Mouse (Mus musculus): ENCODE measurements at regions not wholly inside any gene's neighbourhood (a gene's known extent, or its start where the extent isn't known, plus 50 kb on each side); places are given as distances from the start of the nearest gene placed in this dataset.

- Histone ChIP-seq H3K4me1 (ENCODE audit: insufficient read depth) (no peaks in the 10 kb centered on the region), H3K4me2 (no peak overlapping the region), H3K36me3 (ENCODE audit: insufficient read depth) (no peaks in the 10 kb centered on the region), H3K27ac (ENCODE audit: low read depth) (no peak overlapping the region), H3K27me3 (ENCODE audit: insufficient read depth, low read length) (no peaks in the 10 kb centered on the region), H3K9ac (no peak overlapping the region), H3K4me3 (ENCODE audit: low read depth, low read length) (no peak overlapping the region), H3K9me3 (ENCODE audit: low read depth, low read length) (no peaks in the 10 kb centered on the region)
- no peak for TF ChIP-seq CTCF (IDR thresholded peaks at IDR 0.05; ENCODE audit: low read depth)
- WGBS = 40% methylated on average over 1 of the region's 1 CpGs
- no peak for DNase-seq
- ATAC-seq (ENCODE audit: insufficient read depth) = no peak
These were observed 497.8 kb upstream of the Syt1 start for GRCm38 (mm10) chr10:109508553-109508952.

GRCm38 (mm10) chr10:109507228-109507627, 496.4 kb upstream of the Syt1 start:
- H3K36me3 ChIP-seq (ENCODE audit: insufficient read depth) = no peaks in the 10 kb centered on the region
- DNase-seq (no peak), ATAC-seq (ENCODE audit: insufficient read depth) (no peak)
- WGBS = 66% methylated on average over 3 of the region's 3 CpGs
- no peaks in the 10 kb centered on the region for H3K27me3 ChIP-seq (ENCODE audit: insufficient read depth, low read length)
- H3K27ac ChIP-seq (ENCODE audit: low read depth) = no peak overlapping the region
- TF ChIP-seq CTCF (IDR thresholded peaks at IDR 0.05; ENCODE audit: low read depth) = no peak
- H3K4me2 ChIP-seq = no peak overlapping the region
- H3K4me1 ChIP-seq (ENCODE audit: insufficient read depth) = no peaks in the 10 kb centered on the region
- no peaks in the 10 kb centered on the region for H3K9me3 ChIP-seq (ENCODE audit: low read depth, low read length)
- H3K4me3 ChIP-seq (ENCODE audit: low read depth, low read length) = no peak overlapping the region
- no peak overlapping the region for H3K9ac ChIP-seq

GRCm38 (mm10) chr10:109504683-109505082, 493.9 kb upstream of the Syt1 start:
- peak; percentile 53 for TF ChIP-seq CTCF (IDR thresholded peaks at IDR 0.05; ENCODE audit: low read depth)
- H3K27ac ChIP-seq (ENCODE audit: low read depth) = no peak overlapping the region
- H3K4me2 ChIP-seq = no peak overlapping the region
- H3K9me3 ChIP-seq (ENCODE audit: low read depth, low read length) = no peaks in the 10 kb centered on the region
- no peaks in the 10 kb centered on the region for H3K27me3 ChIP-seq (ENCODE audit: insufficient read depth, low read length)
- no peaks in the 10 kb centered on the region for H3K4me1 ChIP-seq (ENCODE audit: insufficient read depth)
- ATAC-seq (ENCODE audit: insufficient read depth) (no peak), DNase-seq (peak; percentile 7)
- H3K4me3 ChIP-seq (ENCODE audit: low read depth, low read length) = no peak overlapping the region
- 52% methylated on average over 4 of the region's 4 CpGs for WGBS
- no peak overlapping the region for H3K9ac ChIP-seq
- H3K36me3 ChIP-seq (ENCODE audit: insufficient read depth) = no peaks in the 10 kb centered on the region

- H3K4me2 ChIP-seq = no peak overlapping the region
- H3K27ac ChIP-seq (ENCODE audit: low read depth) = no peak overlapping the region
- no peak for ATAC-seq (ENCODE audit: insufficient read depth)
- no peaks in the 10 kb centered on the region for H3K9me3 ChIP-seq (ENCODE audit: low read depth, low read length)
- no peaks in the 10 kb centered on the region for H3K27me3 ChIP-seq (ENCODE audit: insufficient read depth, low read length)
- H3K4me3 ChIP-seq (ENCODE audit: low read depth, low read length) = no peak overlapping the region
- no peak for DNase-seq
- TF ChIP-seq CTCF (IDR thresholded peaks at IDR 0.05; ENCODE audit: low read depth) = no peak
- no peaks in the 10 kb centered on the region for H3K36me3 ChIP-seq (ENCODE audit: insufficient read depth)
- H3K4me1 ChIP-seq (ENCODE audit: insufficient read depth) = no peaks in the 10 kb centered on the region
- no peak overlapping the region for H3K9ac ChIP-seq
These were observed 490.1 kb upstream of the Syt1 start for GRCm38 (mm10) chr10:109500861-109501260.

GRCm38 (mm10) chr10:109498301-109498700, 487.5 kb upstream of the Syt1 start:
- Histone ChIP-seq H3K4me1 (ENCODE audit: insufficient read depth) (no peaks in the 10 kb centered on the region), H3K4me3 (ENCODE audit: low read depth, low read length) (no peak overlapping the region), H3K9ac (no peak overlapping the region), H3K27ac (ENCODE audit: low read depth) (no peak overlapping the region), H3K36me3 (ENCODE audit: insufficient read depth) (no peaks in the 10 kb centered on the region), H3K27me3 (ENCODE audit: insufficient read depth, low read length) (no peaks in the 10 kb centered on the region), H3K4me2 (no peak overlapping the region), H3K9me3 (ENCODE audit: low read depth, low read length) (no peaks in the 10 kb centered on the region)
- no peak for TF ChIP-seq CTCF (IDR thresholded peaks at IDR 0.05; ENCODE audit: low read depth)
- DNase-seq (peak; percentile 16), ATAC-seq (ENCODE audit: insufficient read depth) (peak; percentile 31; the same call in 1 of the 2 replicates)
- 24% methylated on average over 3 of the region's 3 CpGs for WGBS

GRCm38 (mm10) chr10:109496161-109496560, 485.4 kb upstream of the Syt1 start:
- Histone ChIP-seq H3K36me3 (ENCODE audit: insufficient read depth) (no peaks in the 10 kb centered on the region), H3K9ac (no peak overlapping the region), H3K4me3 (ENCODE audit: low read depth, low read length) (no peak overlapping the region), H3K4me2 (no peak overlapping the region), H3K27ac (ENCODE audit: low read depth) (no peak overlapping the region), H3K27me3 (ENCODE audit: insufficient read depth, low read length) (no peaks in the 10 kb centered on the region), H3K9me3 (ENCODE audit: low read depth, low read length) (no peaks in the 10 kb centered on the region), H3K4me1 (ENCODE audit: insufficient read depth) (no peaks in the 10 kb centered on the region)
- TF ChIP-seq CTCF (IDR thresholded peaks at IDR 0.05; ENCODE audit: low read depth) = peak; percentile 63
- WGBS = 74% methylated on average over 10 of the region's 10 CpGs
- ATAC-seq (ENCODE audit: insufficient read depth) (peak; percentile 60), DNase-seq (peak; percentile 79)

GRCm38 (mm10) chr10:109490765-109491164, 480.0 kb upstream of the Syt1 start:
- Histone ChIP-seq H3K9me3 (ENCODE audit: low read depth, low read length) (no peaks in the 10 kb centered on the region), H3K4me2 (no peak overlapping the region), H3K4me3 (ENCODE audit: low read depth, low read length) (no peak overlapping the region), H3K27ac (ENCODE audit: low read depth) (no peak overlapping the region), H3K36me3 (ENCODE audit: insufficient read depth) (no peaks in the 10 kb centered on the region), H3K4me1 (ENCODE audit: insufficient read depth) (no peaks in the 10 kb centered on the region), H3K27me3 (ENCODE audit: insufficient read depth, low read length) (no peaks in the 10 kb centered on the region), H3K9ac (no peak overlapping the region)
- no peak for ATAC-seq (ENCODE audit: insufficient read depth)
- 87% methylated on average over 4 of the region's 4 CpGs for WGBS
- no peak for TF ChIP-seq CTCF (IDR thresholded peaks at IDR 0.05; ENCODE audit: low read depth)
- DNase-seq = no peak

GRCm38 (mm10) chr10:109488000-109488399, 477.2 kb upstream of the Syt1 start:
- Histone ChIP-seq H3K9ac (no peak overlapping the region), H3K36me3 (ENCODE audit: insufficient read depth) (no peaks in the 10 kb centered on the region), H3K27me3 (ENCODE audit: insufficient read depth, low read length) (no peaks in the 10 kb centered on the region), H3K27ac (ENCODE audit: low read depth) (no peak overlapping the region), H3K4me1 (ENCODE audit: insufficient read depth) (no peaks in the 10 kb centered on the region), H3K4me2 (no peak overlapping the region), H3K9me3 (ENCODE audit: low read depth, low read length) (no peaks in the 10 kb centered on the region), H3K4me3 (ENCODE audit: low read depth, low read length) (no peak overlapping the region)
- TF ChIP-seq CTCF (IDR thresholded peaks at IDR 0.05; ENCODE audit: low read depth) = no peak
- no peak for ATAC-seq (ENCODE audit: insufficient read depth)
- 88% methylated on average over 1 of the region's 1 CpGs for WGBS
- no peak for DNase-seq
